Mouse (Mus musculus) central nervous system, embryonic 11.5 days (tissue): ENCODE data around the gene Cenpo. TPM values are rescaled to one million over a fixed set of nuclear protein-coding genes. Genes with fewer than 3 reads are reported as not detected.

Source experiments
- polyA plus RNA-seq: library from polyadenylated mRNA; depleted of rRNA; stranded (reverse); fragments of >200 nt; gene quantifications from 2 replicates; pipeline ENCODE4 v1.2.3, GENCODE M21; 2012; rRNA removed

The Cenpo gene
- polyA plus RNA-seq, result 22.9 and 26.6 TPM in 2 replicates

GRCm38 (mm10) chr12:4233572-4234508 lies at the start of gene Cenpo, which contains the start of gene Ptrhd1:
Gene Cenpo, minus strand, starts transcription at chr12:4234294.
Gene Ptrhd1, plus strand, starts transcription at chr12:4234027.

Other genes starting within 250 kb of the Cenpo start
- gene Efr3b, start 195.4 kb downstream of the Cenpo start, polyA plus RNA-seq, result 15.2 and 15.7 TPM in 2 replicates
- 14.4 and 16.1 TPM in 2 replicates for gene Dnajc27, start 151.7 kb downstream of the Cenpo start, polyA plus RNA-seq
- gene Adcy3, start 101.2 kb downstream of the Cenpo start, polyA plus RNA-seq, result 4.4 and 7.1 TPM in 2 replicates
- 4.0 and 5.1 TPM in 2 replicates for gene Ptrhd1, start 267 bp downstream of the Cenpo start, polyA plus RNA-seq
- 11.3 and 17.5 TPM in 2 replicates for gene Ncoa1, start 242.9 kb upstream of the Cenpo start, polyA plus RNA-seq